Mouse (Mus musculus) ES-Bruce4 (cell line): Measurements from ENCODE around the gene Rab15.

Source experiments
- EP300 ChIP-seq: IDR thresholded peaks from 2 replicates; pipeline ENCODE4 v1.6.1; 2011; ENCODE audit warnings: low read depth, low read length; ENCODE audit not compliant: insufficient read depth
- POLR2A ChIP-seq: IDR thresholded peaks from one replicate; pipeline ENCODE4 v1.8.1; 2011; ENCODE audit warnings: low read length; ENCODE audit not compliant: insufficient read depth

- TF ChIP-seq POLR2A: no peak
- TF ChIP-seq EP300: no peak
These were observed 47.6 kb downstream of the Rab15 start for GRCm38 (mm10) chr12:76775132-76775531.
